Mouse (Mus musculus) cerebellum, postnatal 14 days (tissue): Measurements from ENCODE around the gene Olfr401.
"Not testable (repeated sequence)": the region's sequence is repeated elsewhere in the genome, so short reads cannot be mapped to it uniquely, and the experiment has no call there.

Experiments used
- DNase-seq, 2 experiments: peaks; one replicate each; pipeline ENCODE4 v3.0.0; 2021; ENCODE audit warnings: mixed read lengths in 2 of 2

The Olfr401 gene

DNA sequence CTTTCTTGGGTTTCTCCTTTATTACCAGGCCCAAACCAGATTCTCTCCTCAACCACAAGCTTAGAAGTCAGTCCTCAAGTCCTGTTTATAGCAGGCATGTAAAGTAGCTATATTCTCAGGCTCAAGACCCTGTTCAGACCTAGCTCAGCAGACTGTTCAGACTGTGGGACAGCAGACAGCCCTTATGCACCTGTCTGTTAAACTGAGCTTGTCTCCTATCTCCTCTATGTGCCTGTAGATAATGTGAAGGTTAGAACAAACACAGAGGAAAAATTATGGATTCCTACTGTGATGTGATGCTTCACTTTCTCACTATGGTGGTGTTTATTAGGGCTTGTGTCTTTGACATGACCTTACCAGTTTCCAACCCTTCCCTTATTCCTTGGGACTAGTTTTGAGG, at the start of gene Olfr401:
Gene Olfr401, plus strand, starts transcription at position 301 of the 400 bp plus-strand sequence.
- DNase-seq: no peak

DNA sequence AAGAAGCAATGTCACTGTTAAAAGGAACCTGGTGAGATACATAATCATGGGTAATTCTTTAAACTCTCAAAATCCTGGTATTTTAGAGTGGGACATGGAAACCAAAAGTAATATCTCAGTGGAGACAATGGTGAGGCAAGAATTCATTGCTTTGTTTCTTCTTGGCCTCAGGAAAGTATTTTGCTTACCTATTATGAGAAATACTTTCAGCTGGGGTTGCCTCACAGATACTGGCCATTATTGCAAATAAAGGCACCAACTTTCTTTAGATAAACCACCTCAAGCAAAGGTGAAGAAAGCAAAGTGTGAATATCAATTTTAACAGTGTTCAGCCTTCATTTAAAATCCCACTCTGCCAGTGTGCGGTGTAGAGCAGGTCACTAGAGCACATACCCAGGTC, 43.9 kb upstream of the Olfr401 start, which contains the start of gene Zfp616:
Gene Zfp616, plus strand, starts transcription at position 301 of the 400 bp plus-strand sequence.
- DNase-seq: no peak

DNA sequence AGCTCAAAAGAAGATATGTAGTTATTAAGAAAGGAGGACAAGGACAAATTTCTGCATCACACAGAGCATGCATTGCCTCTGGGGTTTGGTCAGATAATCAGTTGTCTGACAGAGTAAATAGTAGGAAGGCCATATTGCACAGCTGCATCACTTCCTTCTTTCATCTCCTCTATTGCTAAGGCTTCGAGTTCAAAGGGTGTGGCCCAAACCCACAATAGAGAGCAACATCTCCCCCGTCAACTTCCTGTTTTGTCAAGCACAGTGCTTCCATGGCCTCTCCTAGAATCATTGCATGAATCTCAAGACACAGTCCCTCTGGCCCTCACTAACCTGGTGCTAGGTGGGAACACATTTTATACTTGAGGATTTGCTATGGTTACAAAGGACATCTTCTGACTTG, 12.8 kb upstream of the Olfr401 start:
- no peak for DNase-seq

DNA sequence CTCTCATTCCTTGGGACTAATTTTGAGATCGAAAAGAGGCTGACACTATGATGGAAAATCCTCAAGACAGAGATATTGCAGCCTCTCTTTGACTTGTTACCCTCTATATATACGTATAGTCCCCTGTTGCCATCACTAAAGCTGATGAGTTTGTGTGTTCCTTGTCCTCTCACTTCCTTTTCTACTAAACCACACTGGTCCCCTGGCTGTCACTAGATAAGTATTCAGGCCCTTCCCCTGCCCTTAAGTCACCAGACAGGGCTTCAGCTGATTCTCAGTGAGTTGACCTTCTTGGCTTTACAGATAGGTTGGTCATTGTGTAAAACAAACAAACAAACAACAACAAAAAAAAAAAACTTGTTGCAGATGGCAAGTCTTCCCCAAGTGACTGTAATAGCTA, 12.0 kb upstream of the Olfr401 start:
- DNase-seq: no peak

DNA sequence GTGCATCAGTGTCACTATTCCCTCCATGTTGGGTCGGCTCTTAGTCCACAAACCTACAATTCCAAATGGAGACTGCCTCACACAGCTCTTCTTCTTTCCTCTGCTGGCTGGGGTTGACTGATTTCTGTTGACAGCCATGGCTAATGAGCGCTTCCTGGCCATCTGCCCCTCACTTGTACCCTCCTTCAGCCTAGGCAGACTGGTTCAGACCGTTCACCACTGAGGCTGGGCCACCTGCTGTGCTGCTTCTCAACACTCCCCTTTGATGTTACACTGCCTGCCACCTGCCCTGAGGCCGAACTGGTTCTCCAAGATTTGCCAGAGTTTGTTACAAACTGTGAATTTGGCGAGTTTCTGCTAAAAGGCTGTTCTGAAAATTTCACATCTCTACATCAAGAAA, 8.4 kb upstream of the Olfr401 start:
- DNase-seq: peak; percentile 70 to 81

DNA sequence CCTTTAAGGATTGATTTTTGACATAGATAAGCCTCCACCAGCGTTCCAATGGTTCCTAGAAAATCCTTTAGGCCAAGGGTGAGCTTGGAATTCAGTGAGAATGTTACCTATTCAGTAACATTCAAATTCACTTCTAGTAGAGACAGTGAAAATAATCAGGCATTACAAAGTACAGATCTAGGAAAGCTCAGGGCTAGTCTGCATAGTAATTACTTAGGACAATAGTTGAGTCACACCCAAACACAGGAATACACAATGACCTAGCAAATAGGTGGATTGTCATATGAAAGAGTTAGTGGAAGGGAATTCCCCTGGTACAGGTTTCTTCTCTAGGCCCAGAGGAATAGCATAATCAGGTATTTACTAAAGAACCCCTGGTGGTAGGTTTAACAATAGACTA, 26.5 kb downstream of the Olfr401 start:
- DNase-seq: not testable (repeated sequence)

DNA sequence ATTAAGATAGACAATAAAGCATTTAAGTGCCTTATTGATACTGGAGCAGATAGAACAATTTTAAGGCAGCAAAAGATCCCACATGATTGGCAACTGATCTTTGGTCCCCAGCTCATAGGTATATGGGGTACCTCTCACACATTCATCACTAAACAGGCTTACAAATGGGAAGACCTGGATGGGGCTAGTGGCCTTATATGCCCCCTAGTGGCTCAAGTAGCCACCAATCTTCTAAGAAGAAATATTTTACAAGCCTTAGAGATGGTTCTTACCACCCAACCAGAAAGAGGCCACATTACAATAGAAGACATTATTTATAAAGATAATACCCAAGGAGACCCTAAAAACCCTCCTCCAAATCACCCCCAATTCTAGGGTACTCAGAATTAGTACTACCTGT, 32.4 kb downstream of the Olfr401 start:
- DNase-seq: no peak

DNA sequence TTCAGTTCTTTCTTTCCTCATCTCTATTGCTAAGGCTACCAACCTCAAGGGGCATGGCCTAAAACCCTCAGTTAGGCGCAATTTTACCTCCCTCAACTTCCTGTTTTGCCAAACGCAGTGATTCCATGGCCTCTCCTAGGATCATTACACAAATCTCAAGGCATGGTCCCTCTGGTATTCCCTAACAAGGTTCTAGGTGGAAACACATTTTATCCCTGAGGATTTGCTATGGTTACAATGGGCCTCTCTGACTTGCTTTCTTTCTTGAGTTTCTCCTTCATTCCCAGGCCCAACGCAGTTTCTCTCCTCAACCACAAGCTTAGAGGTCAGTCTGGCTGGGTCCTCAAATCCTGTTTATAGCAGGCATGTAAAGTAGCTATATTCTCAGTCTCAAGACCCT, 39.7 kb downstream of the Olfr401 start, which contains the start of gene Olfr402:
Gene Olfr402, plus strand, starts transcription at position 301 of the 400 bp plus-strand sequence.
- DNase-seq: no peak

DNA sequence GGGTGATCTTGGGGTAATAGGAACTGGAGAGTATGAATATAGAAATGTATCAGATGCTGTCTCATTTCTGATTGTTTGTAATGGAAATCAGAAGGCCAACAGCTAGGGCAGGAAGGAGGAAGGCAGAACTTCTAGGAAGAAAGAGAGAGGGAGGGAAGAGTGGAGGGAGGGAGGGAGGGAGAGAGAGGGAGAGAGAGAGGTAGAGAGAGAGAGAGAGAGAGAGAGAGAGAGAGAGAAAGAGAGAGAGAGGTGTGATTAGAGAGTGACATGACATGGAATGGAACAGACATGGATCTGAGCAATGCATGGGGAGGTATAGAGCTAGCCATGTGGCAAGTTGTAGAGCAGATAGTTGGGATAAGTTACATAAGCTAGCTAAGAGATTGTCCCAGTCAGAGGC, 55.3 kb downstream of the Olfr401 start:
- no peak for DNase-seq
